Mouse (Mus musculus): Measurements from ENCODE around the gene Trhde.

Trhde gene

GRCm38 (mm10) chr10:114802161-114802651 lies at the start of gene Trhde:
Gene Trhde, minus strand, starts transcription at chr10:114802307.
- DNase-seq (ENCODE audit: low read depth, low spot score), result peak; percentile 24

GRCm38 (mm10) chr10:114841966-114842365 lies 39.9 kb upstream of the Trhde start:
- DNase-seq (ENCODE audit: low read depth, low spot score), result no peak

GRCm38 (mm10) chr10:114841440-114841839 lies 39.3 kb upstream of the Trhde start:
- DNase-seq (ENCODE audit: low read depth, low spot score), result no peak

GRCm38 (mm10) chr10:114831313-114831712 lies 29.2 kb upstream of the Trhde start:
- no peak for DNase-seq (ENCODE audit: low read depth, low spot score)

- no peak for DNase-seq (ENCODE audit: low read depth, low spot score)
These were observed 6.7 kb upstream of the Trhde start for GRCm38 (mm10) chr10:114808799-114809198.

GRCm38 (mm10) chr10:114805884-114806283 lies 3.8 kb upstream of the Trhde start:
- DNase-seq (ENCODE audit: low read depth, low spot score), result peak; percentile 28

- DNase-seq (ENCODE audit: low read depth, low spot score), result peak; percentile 36
These were observed 498 bp downstream of the Trhde start for GRCm38 (mm10) chr10:114801457-114802160.

- DNase-seq (ENCODE audit: low read depth, low spot score), result peak; percentile 18
These were observed 1.5 kb downstream of the Trhde start for GRCm38 (mm10) chr10:114800331-114801304.

GRCm38 (mm10) chr10:114799481-114799880 lies 2.6 kb downstream of the Trhde start:
- DNase-seq (ENCODE audit: low read depth, low spot score), result no peak

GRCm38 (mm10) chr10:114798788-114799187 lies 3.3 kb downstream of the Trhde start:
- DNase-seq (ENCODE audit: low read depth, low spot score), result no peak

GRCm38 (mm10) chr10:114798218-114798617 lies 3.9 kb downstream of the Trhde start:
- no peak for DNase-seq (ENCODE audit: low read depth, low spot score)

GRCm38 (mm10) chr10:114797664-114798063 lies 4.4 kb downstream of the Trhde start:
- DNase-seq (ENCODE audit: low read depth, low spot score), result no peak

GRCm38 (mm10) chr10:114796872-114797271 lies 5.2 kb downstream of the Trhde start:
- no peak for DNase-seq (ENCODE audit: low read depth, low spot score)

GRCm38 (mm10) chr10:114794214-114794613 lies 7.9 kb downstream of the Trhde start:
- DNase-seq (ENCODE audit: low read depth, low spot score), result no peak

- DNase-seq (ENCODE audit: low read depth, low spot score), result no peak
These were observed 36.2 kb downstream of the Trhde start for GRCm38 (mm10) chr10:114765914-114766313.

GRCm38 (mm10) chr10:114762125-114762524 lies 40.0 kb downstream of the Trhde start:
- no peak for DNase-seq (ENCODE audit: low read depth, low spot score)

- no peak for DNase-seq (ENCODE audit: low read depth, low spot score)
These were observed 42.9 kb downstream of the Trhde start for GRCm38 (mm10) chr10:114759240-114759639.

- no peak for DNase-seq (ENCODE audit: low read depth, low spot score)
These were observed 43.5 kb downstream of the Trhde start for GRCm38 (mm10) chr10:114758614-114759013.

- DNase-seq (ENCODE audit: low read depth, low spot score), result no peak
These were observed 59.1 kb downstream of the Trhde start for GRCm38 (mm10) chr10:114742755-114743705.

GRCm38 (mm10) chr10:114739916-114740315 lies 62.2 kb downstream of the Trhde start:
- no peak for DNase-seq (ENCODE audit: low read depth, low spot score)

- DNase-seq (ENCODE audit: low read depth, low spot score), result no peak
These were observed 64.5 kb downstream of the Trhde start for GRCm38 (mm10) chr10:114737581-114737980.
